1 mouse cellular context compared by ENCODE assay signal in the genomic region with DNA sequence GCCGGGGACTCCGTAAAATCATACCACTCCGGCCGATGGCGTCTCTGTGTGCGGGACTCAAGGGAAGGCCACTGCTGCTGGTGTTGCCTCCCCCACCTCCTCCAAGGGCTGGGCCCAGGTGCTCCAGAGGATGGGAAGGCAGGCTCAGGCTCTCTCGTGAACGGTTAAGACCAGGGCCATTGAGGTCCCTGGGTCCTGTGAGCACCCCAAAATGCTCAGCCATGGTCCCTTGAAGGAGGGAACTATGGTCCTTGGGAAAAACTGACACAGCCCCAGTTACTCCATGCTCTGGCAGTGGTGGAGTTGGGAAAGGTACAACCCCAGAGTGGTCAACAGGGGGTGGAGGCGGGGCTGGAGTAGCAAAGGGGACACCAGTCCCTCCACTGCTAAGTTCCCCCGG.
TF ChIP-seq lines count a peak whose summit lies in the region.

No protein-coding gene starts in this region.

TF ChIP-seq in ES-E14, 5 proteins besides CTCF, POLR2A, EP300 and RAD21:
- no peak for TF ChIP-seq ZNF384 (IDR thresholded peaks at IDR 0.05; ENCODE audit: low read depth, low read length)
- TF ChIP-seq ZC3H11A (IDR thresholded peaks at IDR 0.05; ENCODE audit: borderline replicate concordance, low read depth, low read length): no peak
- no peak for TF ChIP-seq CHD2 (IDR thresholded peaks at IDR 0.05; ENCODE audit: low read depth, low read length)
- TF ChIP-seq HCFC1 (IDR thresholded peaks at IDR 0.05; ENCODE audit: borderline replicate concordance, insufficient read depth, low read length): no peak
- TF ChIP-seq MAFK (IDR thresholded peaks at IDR 0.05; ENCODE audit: insufficient read depth, low read depth, low read length): no peak
